Mouse (Mus musculus) liver, embryonic 12.5 days (tissue): ENCODE measurements around the gene Pygl. TPM values are rescaled to one million over a fixed set of nuclear protein-coding genes. Genes with fewer than 3 reads are reported as not detected.

Experiments
- ATAC-seq: fragments of 200-750 bp; cut with Nextera tagmentation; 2 replicates; pipeline ENCODE4 v1.8.0; 2017; ENCODE audit warnings: moderate number of reproducible peaks, mild to moderate bottlenecking, moderate library complexity
- H3K27ac ChIP-seq: fragments of 300-500 bp; sonication (generic); 2 replicates; pipeline ENCODE4 v1.5.1; 2016; ENCODE audit warnings: mild to moderate bottlenecking
- H3K27me3 ChIP-seq: fragments of 300-500 bp; sonication (generic); replicated peaks from 2 replicates; pipeline ENCODE4 v1.6.1; 2016; ENCODE audit warnings: mild to moderate bottlenecking, moderate library complexity
- H3K36me3 ChIP-seq: fragments of 300-500 bp; sonication (generic); 2 replicates; pipeline ENCODE4 v1.6.1; 2016; ENCODE audit warnings: mild to moderate bottlenecking, moderate library complexity
- H3K4me1 ChIP-seq: fragments of 300-500 bp; sonication (generic); 2 replicates; pipeline ENCODE4 v1.6.1; 2016
- H3K4me2 ChIP-seq: fragments of 300-500 bp; sonication (generic); 2 replicates; pipeline ENCODE4 v1.6.1; 2016; ENCODE audit warnings: mild to moderate bottlenecking, moderate library complexity
- H3K4me3 ChIP-seq: fragments of 300-500 bp; sonication (generic); 2 replicates; pipeline ENCODE4 v1.5.1; 2016; ENCODE audit warnings: mild to moderate bottlenecking, moderate library complexity
- H3K9ac ChIP-seq: fragments of 300-500 bp; sonication (generic); 2 replicates; pipeline ENCODE4 v1.6.1; 2016; ENCODE audit warnings: mild to moderate bottlenecking, moderate library complexity
- H3K9me3 ChIP-seq: fragments of 300-500 bp; sonication (generic); replicated peaks from 2 replicates; pipeline ENCODE4 v1.6.1; 2016; ENCODE audit warnings: mild to moderate bottlenecking, moderate library complexity
- WGBS: fragments of 180-500 bp; shearing (Covaris S2); methylation state at CpG from one replicate; pipeline ENCODE4 v1.1.7; 2016; ENCODE audit not compliant: insufficient replicate concordance; 5-methylcytosine and 5-hydroxymethylcytosine counted together
- polyA plus RNA-seq: library from polyadenylated mRNA; unstranded; fragments of >200 nt; fragmentation: Nextera tagmentation; extraction: Ambion mirVana; gene quantifications from 2 replicates; pipeline ENCODE4 v1.2.1, GENCODE M21; 2016

Pygl gene
- polyA plus RNA-seq, result 29.4 and 29.5 TPM in 2 replicates

- H3K4me2 ChIP-seq, result peak within 1 kb of the TSS; percentile 4
- no peak for ATAC-seq
- no peaks in the 10 kb centered on the region for H3K36me3 ChIP-seq
- H3K4me3 ChIP-seq, result no peak within 1 kb of the TSS
- whole genome bisulfite sequencing, result 87% methylated on average over 2 of the region's 2 CpGs
- H3K9ac ChIP-seq, result no peak within 1 kb of the TSS
- H3K9me3 ChIP-seq, result no peaks in the 10 kb centered on the region
- peaks cover 65% of the 10 kb centered on the region for H3K4me1 ChIP-seq
- H3K27me3 ChIP-seq, result 0 out of 2 replicates have a peak, but pooled peaks cover 6% of the 10 kb centered on the region
- peak within 1 kb of the TSS; percentile 17 for H3K27ac ChIP-seq
Measured at GRCm38 (mm10) chr12:70231294-70231693, at the start of gene Pygl. Pygl (minus strand) TSS chr12:70231488.

DNA sequence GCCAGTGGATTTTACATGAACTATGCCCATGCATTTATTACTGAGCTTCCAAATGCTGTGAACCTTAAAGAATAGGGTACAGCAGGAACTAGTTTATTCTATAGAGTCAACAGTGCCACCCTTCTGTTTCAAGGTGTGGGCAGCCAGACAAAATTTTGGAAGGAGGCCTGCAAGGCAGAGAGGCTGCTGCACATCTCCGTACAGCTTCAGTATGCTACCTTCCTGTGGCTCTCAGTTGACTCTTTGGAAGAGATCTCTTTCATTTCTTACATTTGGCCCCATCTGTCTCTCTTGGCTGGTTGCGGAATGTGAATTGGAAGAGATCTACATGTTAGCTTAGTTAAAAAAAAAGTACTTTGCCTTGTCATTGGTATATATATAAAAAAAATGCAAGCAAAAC is 49.6 kb upstream of the Pygl start:
- H3K4me2 ChIP-seq, result no peak overlapping the region
- H3K4me1 ChIP-seq, result no peaks in the 10 kb centered on the region
- no peak overlapping the region for H3K4me3 ChIP-seq
- no peaks in the 10 kb centered on the region for H3K27me3 ChIP-seq
- no peak overlapping the region for H3K27ac ChIP-seq
- 78% methylated on average over 2 of the region's 2 CpGs for WGBS
- H3K9me3 ChIP-seq, result no peaks in the 10 kb centered on the region
- no peak for ATAC-seq
- no peak overlapping the region for H3K9ac ChIP-seq
- H3K36me3 ChIP-seq, result no peaks in the 10 kb centered on the region

DNA sequence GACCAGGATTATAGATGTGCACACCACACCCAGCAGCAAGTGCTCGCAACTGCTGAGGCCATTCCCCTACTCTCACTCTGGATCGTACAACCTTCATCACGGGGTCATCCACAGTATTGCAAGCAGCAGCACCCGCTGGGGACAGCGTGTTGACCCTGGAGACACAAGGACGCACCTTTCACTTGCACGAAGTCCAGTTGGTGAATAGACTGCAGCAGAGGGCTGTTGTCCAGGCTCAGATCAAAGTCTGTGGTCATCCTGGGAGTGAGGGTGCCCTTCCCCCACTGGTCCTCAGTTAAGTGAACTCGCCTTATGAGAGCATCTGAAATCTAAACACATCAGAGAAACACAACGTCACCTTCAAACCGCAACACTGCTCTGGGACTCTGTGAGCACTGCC is 49.1 kb upstream of the Pygl start:
- WGBS, result 63% methylated on average over 10 of the region's 10 CpGs
- no peak for ATAC-seq
- H3K4me2 ChIP-seq, result no peak overlapping the region
- H3K27ac ChIP-seq, result no peak overlapping the region
- H3K4me1 ChIP-seq, result no peaks in the 10 kb centered on the region
- H3K9ac ChIP-seq, result no peak overlapping the region
- H3K36me3 ChIP-seq, result no peaks in the 10 kb centered on the region
- no peaks in the 10 kb centered on the region for H3K9me3 ChIP-seq
- H3K27me3 ChIP-seq, result no peaks in the 10 kb centered on the region
- no peak overlapping the region for H3K4me3 ChIP-seq

DNA sequence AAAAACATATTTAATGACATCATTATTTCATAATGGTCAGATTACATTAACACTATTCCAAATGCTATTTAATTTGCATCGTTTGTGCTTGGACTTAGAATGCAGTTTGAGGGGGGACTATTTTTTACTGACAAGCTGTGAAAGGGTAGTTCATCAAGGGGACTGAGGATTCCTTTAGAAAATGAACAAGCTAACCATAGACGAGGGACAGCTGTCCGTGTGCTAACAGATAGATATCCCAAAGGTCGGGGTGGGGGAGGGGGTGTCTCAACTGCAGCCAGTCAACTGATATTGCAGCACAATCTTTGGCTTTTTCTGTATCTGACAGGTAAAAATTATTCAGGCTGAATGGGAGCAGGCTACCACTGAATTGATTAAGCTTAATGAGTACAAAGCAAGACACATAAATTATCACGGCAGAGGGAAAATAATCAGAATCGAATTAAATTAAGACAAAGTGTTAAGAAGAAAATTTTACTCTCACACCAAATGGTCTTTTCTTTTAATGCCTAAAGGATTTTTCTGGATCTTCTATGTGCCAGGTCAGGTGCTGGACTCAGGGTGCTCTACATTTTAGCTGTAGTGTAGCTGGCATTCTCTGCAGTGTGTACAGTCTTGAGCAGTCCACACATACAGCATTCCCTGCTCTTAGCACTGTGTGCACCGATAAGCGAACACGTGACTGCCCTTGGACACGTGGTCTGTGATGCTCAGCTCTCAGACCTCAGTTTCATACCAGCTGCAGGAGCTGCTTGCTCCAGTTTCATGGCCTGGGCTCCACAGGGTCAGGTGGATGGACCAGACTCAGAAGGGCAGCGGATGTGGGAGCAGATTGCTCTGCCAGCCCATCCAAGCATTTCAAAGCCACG is 46.0 kb upstream of the Pygl start:
- H3K27me3 ChIP-seq, result no peaks in the 10 kb centered on the region
- H3K4me1 ChIP-seq, result no peaks in the 10 kb centered on the region
- H3K9me3 ChIP-seq, result no peaks in the 10 kb centered on the region
- H3K36me3 ChIP-seq, result no peaks in the 10 kb centered on the region
- no peak overlapping the region for H3K9ac ChIP-seq
- no peak overlapping the region for H3K4me2 ChIP-seq
- H3K4me3 ChIP-seq, result no peak overlapping the region
- peak; percentile 63; the same call in 1 of the 2 replicates for ATAC-seq
- H3K27ac ChIP-seq, result no peak overlapping the region
- 53% methylated on average over 12 of the region's 12 CpGs for WGBS

GRCm38 (mm10) chr12:70269724-70270123 is 38.4 kb upstream of the Pygl start:
- Histone ChIP-seq H3K9ac (no peak overlapping the region), H3K4me2 (no peak overlapping the region), H3K4me3 (no peak overlapping the region), H3K27me3 (no peaks in the 10 kb centered on the region), H3K9me3 (no peaks in the 10 kb centered on the region), H3K36me3 (no peaks in the 10 kb centered on the region), H3K4me1 (no peaks in the 10 kb centered on the region), H3K27ac (no peak overlapping the region)
- no peak for ATAC-seq
- 65% methylated on average over 6 of the region's 6 CpGs for WGBS

DNA sequence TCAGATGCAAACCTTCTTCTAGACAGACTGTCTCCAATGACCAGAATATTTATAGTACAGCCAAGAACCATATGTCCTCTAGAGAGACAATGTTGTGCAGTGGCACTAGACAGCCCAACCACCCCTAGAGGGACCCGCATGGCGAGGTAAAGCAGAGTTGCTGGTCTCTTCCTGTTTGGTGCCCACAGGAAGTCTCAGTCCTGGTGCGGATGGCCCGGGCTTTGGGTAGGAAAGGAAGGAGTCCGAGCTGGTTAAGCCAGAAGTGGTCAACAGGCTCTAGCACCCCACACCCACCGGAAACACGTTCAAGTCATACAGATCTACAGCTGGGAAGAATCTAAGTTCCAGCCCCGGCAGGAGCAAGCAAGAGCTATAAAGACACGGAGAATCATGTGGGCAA is 36.0 kb upstream of the Pygl start:
- Histone ChIP-seq H3K4me1 (no peaks in the 10 kb centered on the region), H3K36me3 (no peaks in the 10 kb centered on the region), H3K9ac (no peak overlapping the region), H3K27me3 (no peaks in the 10 kb centered on the region), H3K4me3 (no peak overlapping the region), H3K27ac (no peak overlapping the region), H3K9me3 (no peaks in the 10 kb centered on the region), H3K4me2 (no peak overlapping the region)
- 40% methylated on average over 9 of the region's 9 CpGs for WGBS
- no peak for ATAC-seq

DNA sequence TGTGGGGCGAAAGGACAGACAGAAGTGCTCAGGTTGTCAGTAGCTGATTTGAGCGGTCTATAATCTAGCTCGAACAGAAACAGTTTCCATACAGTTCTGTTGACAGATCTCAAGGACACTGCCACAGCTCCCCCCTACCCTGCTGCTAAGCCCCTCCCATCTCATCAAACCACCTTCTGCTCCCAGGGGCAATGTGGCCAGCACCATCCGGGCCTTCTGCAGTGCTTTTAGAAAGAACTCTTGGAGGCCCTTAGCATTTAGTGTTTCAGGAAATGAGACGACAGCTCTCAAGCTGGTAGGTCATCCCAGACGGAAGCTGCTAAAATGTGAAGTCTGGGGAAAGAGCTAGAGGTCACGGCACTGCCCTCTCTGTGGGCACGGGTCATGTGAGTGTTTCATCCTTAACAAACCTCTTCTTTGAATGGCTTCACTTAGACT is 35.2 kb upstream of the Pygl start:
- 19% methylated on average over 8 of the region's 8 CpGs for WGBS
- H3K9me3 ChIP-seq, result no peaks in the 10 kb centered on the region
- no peak overlapping the region for H3K27ac ChIP-seq
- H3K9ac ChIP-seq, result no peak overlapping the region
- H3K36me3 ChIP-seq, result no peaks in the 10 kb centered on the region
- H3K4me3 ChIP-seq, result no peak overlapping the region
- H3K4me1 ChIP-seq, result no peaks in the 10 kb centered on the region
- no peak for ATAC-seq
- peak overlapping the region; percentile 7; the same call in 1 of the 2 replicates for H3K4me2 ChIP-seq
- no peaks in the 10 kb centered on the region for H3K27me3 ChIP-seq

- Histone ChIP-seq H3K9ac (no peak overlapping the region), H3K4me1 (no peaks in the 10 kb centered on the region), H3K4me2 (no peak overlapping the region), H3K9me3 (no peaks in the 10 kb centered on the region), H3K27me3 (no peaks in the 10 kb centered on the region), H3K36me3 (no peaks in the 10 kb centered on the region), H3K4me3 (no peak overlapping the region), H3K27ac (no peak overlapping the region)
- WGBS, result 66% methylated on average over 7 of the region's 7 CpGs
- no peak for ATAC-seq
Measured at GRCm38 (mm10) chr12:70263721-70264120, 32.4 kb upstream of the Pygl start.

- no peak for ATAC-seq
- H3K4me2 ChIP-seq, result no peak overlapping the region
- H3K9me3 ChIP-seq, result no peaks in the 10 kb centered on the region
- H3K4me1 ChIP-seq, result no peaks in the 10 kb centered on the region
- WGBS, result 83% methylated on average over 17 of the region's 17 CpGs
- H3K27ac ChIP-seq, result no peak overlapping the region
- no peaks in the 10 kb centered on the region for H3K27me3 ChIP-seq
- H3K4me3 ChIP-seq, result no peak overlapping the region
- no peaks in the 10 kb centered on the region for H3K36me3 ChIP-seq
- no peak overlapping the region for H3K9ac ChIP-seq
Measured at GRCm38 (mm10) chr12:70262271-70262953, 31.1 kb upstream of the Pygl start.

- ATAC-seq, result no peak
- H3K4me3 ChIP-seq, result no peak overlapping the region
- no peak overlapping the region for H3K9ac ChIP-seq
- H3K27me3 ChIP-seq, result no peaks in the 10 kb centered on the region
- no peaks in the 10 kb centered on the region for H3K4me1 ChIP-seq
- no peaks in the 10 kb centered on the region for H3K36me3 ChIP-seq
- H3K27ac ChIP-seq, result no peak overlapping the region
- no peak overlapping the region for H3K4me2 ChIP-seq
- 56% methylated on average over 15 of the region's 15 CpGs for WGBS
- H3K9me3 ChIP-seq, result no peaks in the 10 kb centered on the region
Measured at GRCm38 (mm10) chr12:70251210-70251884, 20.1 kb upstream of the Pygl start.

- ATAC-seq, result no peak
- H3K4me2 ChIP-seq, result no peak overlapping the region
- H3K4me1 ChIP-seq, result no peaks in the 10 kb centered on the region
- H3K9ac ChIP-seq, result no peak overlapping the region
- 85% methylated on average over 10 of the region's 10 CpGs for WGBS
- no peaks in the 10 kb centered on the region for H3K27me3 ChIP-seq
- H3K27ac ChIP-seq, result no peak overlapping the region
- H3K36me3 ChIP-seq, result no peaks in the 10 kb centered on the region
- H3K9me3 ChIP-seq, result no peaks in the 10 kb centered on the region
- no peak overlapping the region for H3K4me3 ChIP-seq
Measured at GRCm38 (mm10) chr12:70249616-70250157, 18.4 kb upstream of the Pygl start.
